Mouse (Mus musculus): ENCODE measurements at regions not wholly inside any gene's neighbourhood (a gene's known extent, or its start where the extent isn't known, plus 50 kb on each side); places are given as distances from the start of the nearest gene placed in this dataset.

GRCm38 (mm10) chr12:79902163-79902562 lies 210.7 kb downstream of the Zfp36l1 start:
- TF ChIP-seq EP300 (IDR thresholded peaks at IDR 0.05; ENCODE audit: low read depth), result no peak
- TF ChIP-seq CTCF (IDR thresholded peaks at IDR 0.05; ENCODE audit: low read depth), result no peak
